Mouse (Mus musculus) bone marrow, adult 2 months (tissue): ENCODE results near the gene Gpx1.

Experiments used
- CTCF ChIP-seq: fragments of 200-500 bp; IDR thresholded peaks from 2 replicates; pipeline ENCODE4 v1.5.1; 2011; ENCODE audit warnings: low read length, control low read depth; ENCODE audit not compliant: control insufficient read depth, insufficient read depth
- POLR2A ChIP-seq: fragments of 200-500 bp; IDR thresholded peaks from 2 replicates; pipeline ENCODE4 v1.6.1; 2011; ENCODE audit warnings: low read depth, mild to moderate bottlenecking, control low read depth, low read length, borderline replicate concordance; ENCODE audit not compliant: control insufficient read depth

- TF ChIP-seq CTCF (no peak), POLR2A (no peak)
These were observed 49.4 kb upstream of the Gpx1 start for GRCm38 (mm10) chr9:108289347-108289746.
